Mouse (Mus musculus) stomach, postnatal 0 days (tissue): ENCODE measurements around the gene Vcp.

Experiments
- CTCF ChIP-seq: IDR thresholded peaks from 2 replicates; pipeline ENCODE4 v1.5.1; 2016; ENCODE audit warnings: antibody characterized with exemption, low read depth, mild to moderate bottlenecking, moderate library complexity
- EP300 ChIP-seq: optimal IDR thresholded peaks from 2 replicates; pipeline ENCODE3; 2016; ENCODE audit warnings: antibody characterized with exemption

GRCm38 (mm10) chr4:42948527-42948926 lies 51.8 kb downstream of the Vcp start:
- TF ChIP-seq CTCF (no peak), EP300 (no peak)
